Mouse (Mus musculus): ENCODE results near the gene Mtf1. TPM values are rescaled to one million over a fixed set of nuclear protein-coding genes. Genes with fewer than 3 reads are reported as not detected.

Gene Mtf1
- 7.2 and 8.0 TPM in 2 replicates for polyA plus RNA-seq (2012; rRNA removed)

GRCm38 (mm10) chr4:124801552-124802308 is at the start of gene Mtf1:
Gene Mtf1 (plus strand): TSS chr4:124802104.

GRCm38 (mm10) chr4:124850261-124850913 is 48.5 kb downstream of the Mtf1 start, which contains the start of gene Yrdc:
Gene Yrdc (plus strand): TSS chr4:124850679.

GRCm38 (mm10) chr4:124850933-124851658 is 49.2 kb downstream of the Mtf1 start, which contains the start of gene 1110065P20Rik:
Gene 1110065P20Rik (minus strand): TSS chr4:124851196.

GRCm38 (mm10) chr4:124861283-124862188 is 59.6 kb downstream of the Mtf1 start, which contains the start of gene Maneal:
Gene Maneal (minus strand): TSS chr4:124862171.

DNA sequence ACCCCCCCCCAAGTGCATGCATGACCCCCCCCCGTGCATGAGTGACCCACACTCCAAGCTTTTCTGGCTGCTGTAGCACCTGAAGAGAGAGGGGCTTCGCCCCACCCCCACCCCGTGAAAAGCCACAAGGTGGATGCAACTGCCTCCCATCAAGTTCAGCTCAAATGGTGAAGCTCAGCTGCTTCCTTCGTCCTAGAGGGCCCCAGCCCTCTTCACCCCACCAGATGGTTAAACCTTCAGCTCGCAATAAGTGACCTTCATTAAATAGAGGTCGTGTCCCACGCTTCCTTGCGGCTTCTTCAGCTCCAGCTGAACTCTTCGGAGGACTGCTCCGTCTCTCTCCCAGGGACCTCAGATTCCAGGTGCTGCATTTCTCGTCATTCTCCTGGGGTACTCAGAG is 78.7 kb downstream of the Mtf1 start, which contains the start of gene Epha10:
Epha10 (plus strand) TSS at position 301 of the 400 bp plus-strand sequence.

Other genes starting within 250 kb of the Mtf1 start
- gene 3100002H09Rik, start 191.3 kb upstream of the Mtf1 start, polyA plus RNA-seq (2012; rRNA removed), result not detected in 2 replicates
- 0.17 and 0.45 TPM in 2 replicates for gene Pou3f1, start 145.3 kb upstream of the Mtf1 start, polyA plus RNA-seq (2012; rRNA removed)
- 4.1 and 5.3 TPM in 2 replicates for gene Utp11, start 108.5 kb upstream of the Mtf1 start, polyA plus RNA-seq (2012; rRNA removed)
- 12.4 and 13.7 TPM in 2 replicates for gene Fhl3, start 101.4 kb upstream of the Mtf1 start, polyA plus RNA-seq (2012; rRNA removed)
- 7.4 and 8.9 TPM in 2 replicates for gene Sf3a3, start 87.3 kb upstream of the Mtf1 start, polyA plus RNA-seq (2012; rRNA removed)
- 15.3 and 17.7 TPM in 2 replicates for gene Inpp5b, start 60.3 kb upstream of the Mtf1 start, polyA plus RNA-seq (2012; rRNA removed)
- 35.8 and 36.2 TPM in 2 replicates for gene Yrdc, start 48.6 kb downstream of the Mtf1 start, polyA plus RNA-seq (2012; rRNA removed)
- 51.9 and 63.5 TPM in 2 replicates for gene 1110065P20Rik, start 49.1 kb downstream of the Mtf1 start, polyA plus RNA-seq (2012; rRNA removed)
- gene Maneal, start 60.1 kb downstream of the Mtf1 start, polyA plus RNA-seq (2012; rRNA removed), result 0.57 and 0.60 TPM in 2 replicates
- 0.06 TPM in 1 of 2 replicates, not detected in the other for gene Epha10, start 78.8 kb downstream of the Mtf1 start, polyA plus RNA-seq (2012; rRNA removed)
- 9.9 and 11.3 TPM in 2 replicates for gene 9930104L06Rik, start 134.9 kb downstream of the Mtf1 start, polyA plus RNA-seq (2012; rRNA removed)
- gene Cdca8, start 137.2 kb downstream of the Mtf1 start, polyA plus RNA-seq (2012; rRNA removed), result 16.3 and 16.6 TPM in 2 replicates
- gene Rspo1, start 184.3 kb downstream of the Mtf1 start, polyA plus RNA-seq (2012; rRNA removed), result 3.4 and 4.2 TPM in 2 replicates
- gene Gnl2, start 214.5 kb downstream of the Mtf1 start, polyA plus RNA-seq (2012; rRNA removed), result 8.3 and 9.2 TPM in 2 replicates